Mouse (Mus musculus) limb, embryonic 15.5 days (tissue): Measurements from ENCODE around the gene Eps15. TPM values are rescaled to one million over a fixed set of nuclear protein-coding genes. Genes with fewer than 3 reads are reported as not detected.
A peak's percentile ranks its signal among the peaks of the same experiment; 100 is the strongest.
"Not testable (repeated sequence)": the region's sequence is repeated elsewhere in the genome, so short reads cannot be mapped to it uniquely, and the experiment has no call there.

Experiments used
- ATAC-seq: fragments of 200-750 bp; cut with Nextera tagmentation; 2 replicates; pipeline ENCODE4 v1.8.0; 2017; ENCODE audit warnings: low read depth, moderate TSS enrichment; ENCODE audit not compliant: insufficient number of reproducible peaks, low FRiP score, low TSS enrichment
- H3K27ac ChIP-seq: fragments of 300-500 bp; sonication (generic); 2 replicates; pipeline ENCODE4 v1.5.1; 2015; ENCODE audit warnings: moderate library complexity, mild to moderate bottlenecking, inconsistent platforms
- H3K27me3 ChIP-seq: fragments of 300-500 bp; sonication (generic); 2 replicates; pipeline ENCODE4 v1.6.1; 2015; ENCODE audit warnings: inconsistent platforms
- H3K36me3 ChIP-seq: fragments of 300-500 bp; sonication (generic); 2 replicates; pipeline ENCODE4 v1.6.1; 2015; ENCODE audit warnings: inconsistent platforms
- H3K4me1 ChIP-seq: fragments of 300-500 bp; sonication (generic); 2 replicates; pipeline ENCODE4 v1.6.1; 2015; ENCODE audit warnings: inconsistent platforms
- H3K4me2 ChIP-seq: fragments of 300-500 bp; sonication (generic); 2 replicates; pipeline ENCODE4 v1.6.1; 2015; ENCODE audit warnings: mild to moderate bottlenecking, inconsistent platforms
- H3K4me3 ChIP-seq: fragments of 300-500 bp; sonication (generic); 2 replicates; pipeline ENCODE4 v1.5.1; 2015; ENCODE audit warnings: mild to moderate bottlenecking, inconsistent platforms
- H3K9ac ChIP-seq: fragments of 300-500 bp; sonication (generic); 2 replicates; pipeline ENCODE4 v1.6.1; 2015; ENCODE audit warnings: inconsistent platforms
- H3K9me3 ChIP-seq: fragments of 300-500 bp; sonication (generic); 2 replicates; pipeline ENCODE4 v1.6.1; 2016; ENCODE audit warnings: inconsistent platforms
- WGBS: fragments of 180-500 bp; shearing (Covaris S2); methylation state at CpG from one replicate; pipeline ENCODE4 v1.1.7; 2015; 5-methylcytosine and 5-hydroxymethylcytosine counted together
- polyA plus RNA-seq: library from polyadenylated mRNA; unstranded; fragments of >200 nt; fragmentation: Nextera tagmentation; extraction: Ambion mirVana; gene quantifications from 2 replicates; pipeline ENCODE4 v1.2.1, GENCODE M21; 2015

The Eps15 gene
- polyA plus RNA-seq, 1 experiment from 2014 or later = 40.1 TPM

GRCm38 (mm10) chr4:109343909-109344308, 63.8 kb downstream of the Eps15 start:
- Histone ChIP-seq H3K27ac (no peak overlapping the region), H3K9me3 (no peaks in the 10 kb centered on the region), H3K9ac (no peak overlapping the region), H3K36me3 (no peaks in the 10 kb centered on the region; the same call in 1 of the 2 replicates), H3K4me2 (no peak overlapping the region), H3K4me3 (no peak overlapping the region), H3K27me3 (no peaks in the 10 kb centered on the region), H3K4me1 (no peaks in the 10 kb centered on the region)
- ATAC-seq = no peak
- 71% methylated on average over 5 of the region's 5 CpGs for WGBS

GRCm38 (mm10) chr4:109378107-109378506, 98.0 kb downstream of the Eps15 start:
- no peak for ATAC-seq
- H3K9ac ChIP-seq = no peak overlapping the region
- no peak overlapping the region for H3K27ac ChIP-seq
- WGBS = 89% methylated on average over 1 of the region's 1 CpGs
- H3K9me3 ChIP-seq = no peaks in the 10 kb centered on the region
- H3K4me1 ChIP-seq = no peaks in the 10 kb centered on the region
- no peak overlapping the region for H3K4me2 ChIP-seq
- no peak overlapping the region for H3K4me3 ChIP-seq
- peaks cover 33% of the 10 kb centered on the region for H3K36me3 ChIP-seq
- no peaks in the 10 kb centered on the region for H3K27me3 ChIP-seq

GRCm38 (mm10) chr4:109382457-109382856, 102.4 kb downstream of the Eps15 start:
- Histone ChIP-seq H3K4me1 (no peaks in the 10 kb centered on the region), H3K27ac (no peak overlapping the region), H3K4me2 (no peak overlapping the region), H3K4me3 (no peak overlapping the region), H3K9ac (no peak overlapping the region), H3K9me3 (no peaks in the 10 kb centered on the region), H3K27me3 (no peaks in the 10 kb centered on the region), H3K36me3 (peaks cover 15% of the 10 kb centered on the region)
- 80% methylated on average over 2 of the region's 2 CpGs for WGBS
- no peak for ATAC-seq

GRCm38 (mm10) chr4:109385599-109385998, 105.5 kb downstream of the Eps15 start:
- Histone ChIP-seq H3K4me3 (no peak overlapping the region), H3K9ac (no peak overlapping the region), H3K36me3 (peaks cover 10% of the 10 kb centered on the region; the same call in 1 of the 2 replicates), H3K27me3 (no peaks in the 10 kb centered on the region), H3K9me3 (no peaks in the 10 kb centered on the region), H3K4me1 (no peaks in the 10 kb centered on the region), H3K4me2 (no peak overlapping the region), H3K27ac (no peak overlapping the region)
- WGBS = 48% methylated on average over 4 of the region's 4 CpGs
- ATAC-seq = no peak

- H3K9me3 ChIP-seq = no peaks in the 10 kb centered on the region
- H3K36me3 ChIP-seq = 0 out of 2 replicates have a peak, but pooled peaks cover 6% of the 10 kb centered on the region
- no peak overlapping the region for H3K4me2 ChIP-seq
- H3K9ac ChIP-seq = no peak overlapping the region
- H3K27me3 ChIP-seq = no peaks in the 10 kb centered on the region; the same call in 1 of the 2 replicates
- ATAC-seq = no peak
- no peak overlapping the region for H3K27ac ChIP-seq
- no peak overlapping the region for H3K4me3 ChIP-seq
- peaks cover 8% of the 10 kb centered on the region for H3K4me1 ChIP-seq
- WGBS = 76% methylated on average over 6 of the region's 6 CpGs
Measured at GRCm38 (mm10) chr4:109393229-109393779, 113.2 kb downstream of the Eps15 start.

- H3K4me3 ChIP-seq = peak overlapping the region; percentile 14; the same call in 1 of the 2 replicates
- peaks cover 8% of the 10 kb centered on the region for H3K4me1 ChIP-seq
- H3K27me3 ChIP-seq = no peaks in the 10 kb centered on the region; the same call in 1 of the 2 replicates
- H3K36me3 ChIP-seq = 0 out of 2 replicates have a peak, but pooled peaks cover under 1% of the 10 kb centered on the region
- no peak overlapping the region for H3K9ac ChIP-seq
- no peaks in the 10 kb centered on the region for H3K9me3 ChIP-seq
- H3K4me2 ChIP-seq = peak overlapping the region; percentile 47
- ATAC-seq = no peak
- no peak overlapping the region for H3K27ac ChIP-seq
- 7% methylated on average over 13 of the region's 13 CpGs for WGBS
Measured at GRCm38 (mm10) chr4:109393902-109394301, 113.8 kb downstream of the Eps15 start.

- H3K4me1 ChIP-seq = peaks cover 8% of the 10 kb centered on the region
- no peaks in the 10 kb centered on the region for H3K9me3 ChIP-seq
- H3K27ac ChIP-seq = no peak overlapping the region
- no peak overlapping the region for H3K9ac ChIP-seq
- WGBS = 18% methylated on average over 13 of the region's 13 CpGs
- peak overlapping the region; percentile 14; the same call in 1 of the 2 replicates for H3K4me3 ChIP-seq
- ATAC-seq = 0 out of 2 replicates have a peak, but pooled peaks have one; percentile 10
- no peaks in the 10 kb centered on the region for H3K36me3 ChIP-seq
- H3K4me2 ChIP-seq = peak overlapping the region; percentile 47
- no peaks in the 10 kb centered on the region; the same call in 1 of the 2 replicates for H3K27me3 ChIP-seq
Measured at GRCm38 (mm10) chr4:109394314-109395074, 114.4 kb downstream of the Eps15 start.

GRCm38 (mm10) chr4:109400366-109400980, 120.4 kb downstream of the Eps15 start:
- Histone ChIP-seq H3K4me2 (no peak overlapping the region), H3K9ac (no peak overlapping the region), H3K4me1 (peaks cover under 1% of the 10 kb centered on the region; the same call in 1 of the 2 replicates), H3K27me3 (no peaks in the 10 kb centered on the region), H3K9me3 (no peaks in the 10 kb centered on the region), H3K4me3 (no peak overlapping the region), H3K36me3 (no peaks in the 10 kb centered on the region), H3K27ac (no peak overlapping the region)
- ATAC-seq = no peak
- 69% methylated on average over 10 of the region's 10 CpGs for WGBS

- no peak overlapping the region for H3K27ac ChIP-seq
- H3K36me3 ChIP-seq = no peaks in the 10 kb centered on the region
- no peaks in the 10 kb centered on the region for H3K9me3 ChIP-seq
- no peak overlapping the region for H3K4me2 ChIP-seq
- H3K9ac ChIP-seq = no peak overlapping the region
- ATAC-seq = no peak
- H3K4me3 ChIP-seq = no peak overlapping the region
- H3K4me1 ChIP-seq = peaks cover 8% of the 10 kb centered on the region
- 70% methylated on average over 5 of the region's 5 CpGs for WGBS
- H3K27me3 ChIP-seq = no peaks in the 10 kb centered on the region
Measured at GRCm38 (mm10) chr4:109401176-109401689, 121.2 kb downstream of the Eps15 start.

GRCm38 (mm10) chr4:109404908-109405307, 124.8 kb downstream of the Eps15 start:
- 89% methylated on average over 3 of the region's 3 CpGs for WGBS
- not testable (repeated sequence) for H3K9ac ChIP-seq, H3K9me3 ChIP-seq, H3K27me3 ChIP-seq, H3K36me3 ChIP-seq, H3K27ac ChIP-seq, H3K4me3 ChIP-seq, H3K4me2 ChIP-seq, ATAC-seq
- H3K4me1 ChIP-seq = peaks cover 31% of the 10 kb centered on the region

- H3K4me3 ChIP-seq = no peak overlapping the region
- no peak overlapping the region for H3K9ac ChIP-seq
- H3K4me1 ChIP-seq = peaks cover 31% of the 10 kb centered on the region
- H3K27me3 ChIP-seq = no peaks in the 10 kb centered on the region
- H3K4me2 ChIP-seq = 0 out of 2 replicates have a peak overlapping the region, but pooled peaks have one; percentile 97
- 62% methylated on average over 8 of the region's 8 CpGs for WGBS
- H3K9me3 ChIP-seq = no peaks in the 10 kb centered on the region
- no peaks in the 10 kb centered on the region for H3K36me3 ChIP-seq
- ATAC-seq = no peak; the same call in 1 of the 2 replicates
- H3K27ac ChIP-seq = 0 out of 2 replicates have a peak overlapping the region, but pooled peaks have one; percentile 4
Measured at GRCm38 (mm10) chr4:109405415-109405814, 125.3 kb downstream of the Eps15 start.
